Mouse (Mus musculus) bone marrow, adult 2 months (tissue): ENCODE measurements around the gene Mipol1.

Source experiments
- CTCF ChIP-seq: fragments of 200-500 bp; IDR thresholded peaks from 2 replicates; pipeline ENCODE4 v1.5.1; 2011; ENCODE audit warnings: low read length, control low read depth; ENCODE audit not compliant: control insufficient read depth, insufficient read depth
- POLR2A ChIP-seq: fragments of 200-500 bp; IDR thresholded peaks from 2 replicates; pipeline ENCODE4 v1.6.1; 2011; ENCODE audit warnings: low read depth, mild to moderate bottlenecking, control low read depth, low read length, borderline replicate concordance; ENCODE audit not compliant: control insufficient read depth

DNA sequence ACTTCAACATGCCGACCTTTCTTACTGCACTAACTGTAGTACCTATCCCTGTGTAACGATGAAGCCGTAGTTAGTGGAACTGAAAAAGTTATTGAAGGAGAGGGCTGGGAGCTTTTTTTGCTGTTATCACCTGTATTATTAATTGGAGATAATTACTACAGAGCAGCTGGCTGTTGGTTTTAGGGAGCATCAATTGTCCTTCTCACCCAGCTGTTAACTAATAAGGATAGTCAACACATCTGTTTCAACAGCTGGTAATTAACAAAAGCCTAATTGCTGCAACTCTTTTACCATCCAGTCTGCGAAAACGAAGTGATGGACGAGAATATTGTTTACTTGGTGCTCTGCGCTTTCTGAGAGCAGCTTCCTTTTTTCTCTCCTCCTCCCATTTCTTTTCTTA is 170.9 kb downstream of the Mipol1 start:
- TF ChIP-seq CTCF (no peak), POLR2A (no peak)
